Mouse (Mus musculus) heart, adult 2 months (tissue): ENCODE results near the gene Fgfr2. TPM values are rescaled to one million over a fixed set of nuclear protein-coding genes. Genes with fewer than 3 reads are reported as not detected.

Experiments
- DNase-seq, 2 experiments: peaks; one replicate each; pipeline ENCODE4 v3.0.0; 2021
- H3K27ac ChIP-seq: fragments of 200-600 bp; 2 replicates; pipeline ENCODE4 v1.8.1; 2022
- H3K27me3 ChIP-seq: fragments of 200-500 bp; 2 replicates; pipeline ENCODE4 v1.6.1; 2012; ENCODE audit warnings: mild to moderate bottlenecking, low read length, inconsistent platforms, mixed read lengths; ENCODE audit not compliant: control insufficient read depth, insufficient read depth
- H3K36me3 ChIP-seq: fragments of 200-500 bp; 2 replicates; pipeline ENCODE4 v1.6.1; 2012; ENCODE audit warnings: low read length, inconsistent platforms; ENCODE audit not compliant: control insufficient read depth, insufficient read depth
- H3K4me1 ChIP-seq: fragments of 200-500 bp; 2 replicates; pipeline ENCODE4 v1.6.1; 2011; ENCODE audit warnings: low read length; ENCODE audit not compliant: control insufficient read depth, insufficient read depth
- H3K4me3 ChIP-seq: fragments of 200-600 bp; 2 replicates; pipeline ENCODE4 v1.8.1; 2022
- H3K79me2 ChIP-seq: fragments of 200-500 bp; replicated peaks from 2 replicates; pipeline ENCODE4 v1.6.1; 2012; ENCODE audit warnings: mild to moderate bottlenecking, inconsistent platforms, low read length, moderate library complexity, mixed read lengths; ENCODE audit not compliant: control insufficient read depth, insufficient read depth
- H3K9ac ChIP-seq: fragments of 200-500 bp; 2 replicates; pipeline ENCODE4 v1.6.1; 2012; ENCODE audit warnings: low read depth, mild to moderate bottlenecking, control low read depth, inconsistent platforms, low read length, mixed read lengths
- CTCF ChIP-seq: fragments of 200-600 bp; IDR thresholded peaks from 2 replicates; pipeline ENCODE4 v1.8.1; 2022; ENCODE audit warnings: antibody characterized with exemption, mild to moderate bottlenecking, moderate library complexity
- EP300 ChIP-seq: fragments of 200-500 bp; IDR thresholded peaks from 2 replicates; pipeline ENCODE4 v1.6.1; 2011; ENCODE audit warnings: low read depth, low read length, control low read depth; ENCODE audit not compliant: insufficient read depth
- POLR2A ChIP-seq: fragments of 200-500 bp; IDR thresholded peaks from 2 replicates; pipeline ENCODE4 v1.6.1; 2011; ENCODE audit warnings: mild to moderate bottlenecking, low read depth, low read length, control low read depth; ENCODE audit not compliant: insufficient read depth
- WGBS: fragments of 180-500 bp; shearing (Covaris S2); methylation state at CpG from one replicate; pipeline ENCODE4 v1.1.7; 2018; 5-methylcytosine and 5-hydroxymethylcytosine counted together
- intact Hi-C: fragments of 180-260 bp; cut with DNase I; formaldehyde crosslinking; loops from one replicate; pipeline ENCODE4 v1.15.1; 2025
- polyA plus RNA-seq: library from polyadenylated mRNA; depleted of rRNA; stranded (reverse); fragments of >200 nt; gene quantifications from 2 replicates; pipeline ENCODE4 v1.2.3, GENCODE M21; 2012
- total RNA-seq, 2 experiments: library from RNA; stranded (reverse); gene quantifications; 2 replicates each; pipeline ENCODE4 v1.2.3; 2021

Fgfr2 gene
- total and polyA plus RNA-seq, 3 experiments, result 1.1 to 2.0 (median 1.3) TPM

- Histone ChIP-seq H3K27me3 (peaks cover 53% of the 10 kb centered on the region), H3K79me2 (no peaks in the 10 kb centered on the region), H3K9ac (no peak overlapping the region), H3K27ac (no peak overlapping the region), H3K36me3 (no peaks in the 10 kb centered on the region), H3K4me3 (no peak overlapping the region), H3K4me1 (peaks cover 2% of the 10 kb centered on the region; the same call in 1 of the 2 replicates)
- intact Hi-C loops, result no loop called here
- no peak for TF ChIP-seq CTCF
- TF ChIP-seq EP300, result no peak
- no peak for TF ChIP-seq POLR2A
- WGBS, result 6% methylated on average over 5 of the region's 5 CpGs
- no peak for DNase-seq
Observed at GRCm38 (mm10) chr7:131552781-131553180, 1570.4 kb downstream of the Fgfr2 start.

DNA sequence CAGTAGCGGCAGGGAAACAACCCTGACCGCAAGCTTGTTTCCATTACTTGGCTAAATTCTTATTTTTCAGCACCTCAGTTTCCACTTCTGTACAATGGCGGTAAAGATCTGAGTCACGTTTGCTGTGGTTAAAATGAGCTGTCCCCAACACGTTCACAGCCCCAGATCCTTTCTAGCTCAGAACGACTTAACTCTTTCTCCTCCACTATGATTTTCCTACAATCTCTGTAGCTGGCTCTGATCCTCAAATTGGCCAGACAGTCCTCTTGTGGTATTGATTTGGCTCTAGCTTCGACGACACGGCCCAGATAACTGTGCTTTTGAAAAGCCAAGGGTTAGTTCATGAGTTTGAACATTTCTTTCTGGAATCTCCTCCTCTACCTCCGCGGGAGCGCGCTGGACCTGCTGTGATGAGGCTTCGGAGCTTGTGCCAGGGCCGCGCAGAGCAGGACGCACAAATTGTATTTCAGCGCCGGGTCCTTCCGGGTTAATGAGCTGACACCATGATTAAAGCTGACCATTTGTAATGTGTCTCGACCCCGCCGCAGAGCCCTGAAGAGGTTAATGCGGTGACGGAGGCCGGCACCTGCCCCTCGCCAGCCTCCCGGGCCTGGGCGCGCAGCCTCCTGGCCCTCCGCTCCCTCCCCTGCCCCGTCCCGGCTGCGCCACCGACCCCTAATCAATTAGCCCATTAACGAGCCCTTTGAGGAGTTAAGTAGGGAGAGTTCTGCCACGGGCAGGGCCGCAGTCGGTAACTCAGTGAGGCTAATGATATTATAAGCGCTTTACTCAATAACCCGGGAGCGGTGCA is 1571.0 kb downstream of the Fgfr2 start:
- Histone ChIP-seq H3K27ac (no peak overlapping the region), H3K36me3 (no peaks in the 10 kb centered on the region), H3K9ac (no peak overlapping the region), H3K4me1 (peaks cover 2% of the 10 kb centered on the region; the same call in 1 of the 2 replicates), H3K79me2 (no peaks in the 10 kb centered on the region), H3K4me3 (no peak overlapping the region), H3K27me3 (peaks cover 54% of the 10 kb centered on the region)
- WGBS, result 4% methylated on average over 42 of the region's 42 CpGs
- intact Hi-C loops, result no loop called here
- TF ChIP-seq EP300 (no peak), CTCF (no peak), POLR2A (no peak)
- no peak for DNase-seq

GRCm38 (mm10) chr7:131551471-131551870 is 1571.7 kb downstream of the Fgfr2 start:
- Histone ChIP-seq H3K9ac (no peak overlapping the region), H3K27ac (no peak overlapping the region), H3K27me3 (peaks cover 48% of the 10 kb centered on the region), H3K79me2 (no peaks in the 10 kb centered on the region), H3K4me3 (no peak overlapping the region), H3K4me1 (peaks cover 2% of the 10 kb centered on the region; the same call in 1 of the 2 replicates), H3K36me3 (no peaks in the 10 kb centered on the region)
- intact Hi-C loops, result no loop called here
- 4% methylated on average over 4 of the region's 4 CpGs for WGBS
- DNase-seq, result no peak
- TF ChIP-seq EP300, result no peak
- TF ChIP-seq CTCF, result no peak
- TF ChIP-seq POLR2A, result no peak

DNA sequence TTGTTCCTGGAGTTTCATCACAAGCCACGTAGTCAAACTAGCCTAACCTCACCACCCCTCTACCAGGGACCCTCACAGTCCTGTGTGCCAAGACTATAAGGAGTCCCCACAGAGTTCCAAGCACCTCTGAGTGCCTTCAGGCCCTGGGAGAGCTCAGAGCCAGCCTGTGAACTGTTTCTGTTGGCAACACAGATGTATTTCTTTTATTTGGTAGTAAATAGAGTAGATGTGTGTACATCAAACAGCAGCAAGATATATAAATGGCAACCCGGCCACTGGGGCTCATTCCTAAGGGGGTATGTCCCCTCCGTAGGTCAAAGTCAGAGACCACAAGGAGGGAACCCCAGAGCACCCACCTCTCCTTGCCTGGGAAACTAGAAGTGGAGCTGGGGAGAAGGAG is 1574.7 kb downstream of the Fgfr2 start, which contains the start of gene Hmx2:
Gene Hmx2, plus strand, starts transcription at position 301 of the 400 bp plus-strand sequence.
- TF ChIP-seq CTCF (no peak), EP300 (no peak), POLR2A (no peak)
- DNase-seq, result no peak
- Histone ChIP-seq H3K79me2 (no peaks in the 10 kb centered on the region), H3K4me1 (no peaks in the 10 kb centered on the region), H3K4me3 (no peak within 1 kb of the TSS), H3K36me3 (no peaks in the 10 kb centered on the region), H3K27ac (no peak within 1 kb of the TSS), H3K27me3 (peaks cover 45% of the 10 kb centered on the region), H3K9ac (no peak within 1 kb of the TSS)
- intact Hi-C loops, result loop anchor here (10.0 kb wide), 1 partner anchor 1006 kb away; no protein-coding TSS in a partner anchor
- 3% methylated on average over 3 of the region's 3 CpGs for WGBS

- Histone ChIP-seq H3K27ac (no peak overlapping the region), H3K9ac (no peak overlapping the region), H3K4me1 (no peaks in the 10 kb centered on the region), H3K36me3 (no peaks in the 10 kb centered on the region), H3K4me3 (no peak overlapping the region), H3K79me2 (no peaks in the 10 kb centered on the region), H3K27me3 (peaks cover 49% of the 10 kb centered on the region)
- no peak for DNase-seq
- WGBS, result 4% methylated on average over 5 of the region's 5 CpGs
- TF ChIP-seq CTCF, result no peak
- no peak for TF ChIP-seq EP300
- no peak for TF ChIP-seq POLR2A
- intact Hi-C loops, result loop anchor here (10.0 kb wide), 1 partner anchor 1007 kb away; no protein-coding TSS in a partner anchor
Observed at GRCm38 (mm10) chr7:131547481-131547880, 1575.7 kb downstream of the Fgfr2 start.

GRCm38 (mm10) chr7:131546423-131546822 is 1576.7 kb downstream of the Fgfr2 start:
- 6% methylated on average over 2 of the region's 2 CpGs for WGBS
- Histone ChIP-seq H3K79me2 (no peaks in the 10 kb centered on the region), H3K36me3 (no peaks in the 10 kb centered on the region), H3K27ac (no peak overlapping the region), H3K9ac (no peak overlapping the region), H3K27me3 (peaks cover 49% of the 10 kb centered on the region), H3K4me3 (no peak overlapping the region), H3K4me1 (no peaks in the 10 kb centered on the region)
- TF ChIP-seq POLR2A, result no peak
- TF ChIP-seq EP300, result no peak
- TF ChIP-seq CTCF, result no peak
- DNase-seq, result no peak
- intact Hi-C loops, result loop anchor here (10.0 kb wide), 1 partner anchor 1008 kb away; no protein-coding TSS in a partner anchor
